Mouse (Mus musculus): ENCODE measurements at regions not wholly inside any gene's neighbourhood (a gene's known extent, or its start where the extent isn't known, plus 50 kb on each side); places are given as distances from the start of the nearest gene placed in this dataset.

DNA sequence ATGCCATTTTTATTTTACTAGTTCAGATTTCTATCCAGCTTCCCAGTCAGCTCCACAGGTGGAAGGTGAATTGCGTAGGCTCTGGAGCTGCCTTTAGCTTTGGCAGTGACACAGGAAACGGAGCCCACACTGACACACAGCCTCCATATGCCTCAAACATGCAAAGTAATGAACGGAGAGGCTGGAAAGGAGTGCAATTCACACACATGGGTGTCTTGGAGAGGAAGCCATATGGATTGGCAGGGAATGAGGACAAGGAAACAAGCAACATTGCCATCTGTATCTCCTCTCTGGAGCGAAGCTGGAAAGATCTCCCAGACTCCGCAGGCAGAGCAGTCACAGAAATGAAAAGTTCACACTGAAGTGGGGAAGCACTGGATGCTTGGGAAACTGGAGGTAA is 201.6 kb upstream of the 4930452B06Rik start:
- peak; percentile 18 to 26 for DNase-seq (ENCODE audit: extremely low spot score in 1 of 2, low spot score in 1 of 2)

DNA sequence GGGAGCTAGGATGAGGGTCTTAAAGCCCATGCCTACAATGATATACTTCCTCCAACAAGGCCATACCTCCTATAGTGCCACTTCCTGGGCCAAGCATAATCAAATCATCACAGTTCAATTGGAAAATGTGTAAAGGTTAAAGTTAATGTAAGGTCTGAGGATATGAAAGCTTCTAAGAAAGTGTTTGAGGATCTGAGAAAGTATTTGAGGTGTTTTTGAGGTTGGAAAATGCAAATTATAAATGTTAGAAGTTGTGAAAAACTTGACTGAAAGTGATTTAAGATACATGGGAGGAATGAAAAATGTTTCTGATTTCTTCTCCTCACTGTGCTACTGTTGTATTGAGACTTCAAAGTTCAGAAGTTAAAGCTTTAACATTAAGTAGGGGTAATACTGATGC is 185.5 kb upstream of the 4930452B06Rik start:
- DNase-seq (ENCODE audit: extremely low spot score in 1 of 2, low spot score in 1 of 2): no peak

DNA sequence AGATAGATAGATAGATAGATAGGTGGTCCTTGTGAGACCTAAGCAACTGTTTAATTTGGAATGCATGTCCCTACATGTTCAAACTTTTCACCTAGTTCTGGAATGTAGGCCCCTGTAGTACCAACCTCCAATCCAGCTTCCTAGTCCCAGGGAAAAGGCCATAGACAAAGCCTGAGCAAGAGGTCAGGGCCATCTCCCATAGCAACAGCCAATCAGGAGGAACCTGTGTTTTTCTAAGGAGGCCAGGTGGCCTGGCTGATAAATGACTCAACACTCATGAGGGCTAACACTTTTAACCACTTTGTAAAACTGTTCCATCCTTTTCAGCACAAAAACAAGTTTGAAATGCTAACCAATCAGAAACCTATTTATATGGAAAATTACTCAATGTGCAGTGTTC is 184.2 kb upstream of the 4930452B06Rik start:
- DNase-seq (ENCODE audit: extremely low spot score in 1 of 2, low spot score in 1 of 2): no peak

DNA sequence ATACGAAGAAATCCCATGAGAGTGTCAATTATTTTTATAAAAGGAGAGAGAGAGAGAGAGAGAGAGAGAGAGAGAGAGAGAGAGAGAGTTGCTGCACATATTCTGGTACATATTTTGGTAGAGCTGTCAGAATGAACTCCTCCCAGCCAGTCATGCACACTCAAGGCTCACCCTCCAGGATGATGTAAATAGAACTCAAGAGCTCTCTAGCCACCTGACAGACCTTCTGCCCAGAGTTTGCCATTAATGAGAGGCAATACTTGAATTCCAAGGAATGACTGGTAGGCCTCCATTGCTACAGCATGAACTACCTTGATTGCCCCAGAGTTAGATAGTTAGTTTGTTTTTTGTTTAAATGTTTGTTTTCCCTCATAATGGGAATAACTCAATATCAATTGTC is 167.5 kb upstream of the 4930452B06Rik start:
- no peak for DNase-seq (ENCODE audit: extremely low spot score in 1 of 2, low spot score in 1 of 2)

DNA sequence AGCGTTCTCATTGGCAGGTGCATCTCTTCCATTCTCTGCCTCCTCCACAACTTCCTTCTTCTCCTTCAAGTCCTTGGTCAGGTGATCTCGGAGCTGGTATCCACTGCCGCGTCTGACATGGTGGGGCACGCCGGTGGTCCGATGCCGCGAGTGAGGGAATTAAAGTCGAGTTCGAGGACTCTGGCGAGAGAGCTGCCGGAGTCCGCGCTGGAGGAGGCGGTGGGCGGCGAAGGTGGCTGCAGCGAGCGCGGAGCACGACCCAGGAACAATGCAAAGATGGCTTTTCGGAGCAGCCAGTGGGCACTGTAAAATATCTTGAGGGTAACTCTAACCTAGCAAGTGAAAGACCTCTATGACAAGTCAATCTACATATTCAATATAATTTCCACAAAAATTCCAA is 134.2 kb upstream of the 4930452B06Rik start:
- peak in 1 of 2 experiments; percentile 5 for DNase-seq (ENCODE audit: extremely low spot score in 1 of 2, low spot score in 1 of 2)

DNA sequence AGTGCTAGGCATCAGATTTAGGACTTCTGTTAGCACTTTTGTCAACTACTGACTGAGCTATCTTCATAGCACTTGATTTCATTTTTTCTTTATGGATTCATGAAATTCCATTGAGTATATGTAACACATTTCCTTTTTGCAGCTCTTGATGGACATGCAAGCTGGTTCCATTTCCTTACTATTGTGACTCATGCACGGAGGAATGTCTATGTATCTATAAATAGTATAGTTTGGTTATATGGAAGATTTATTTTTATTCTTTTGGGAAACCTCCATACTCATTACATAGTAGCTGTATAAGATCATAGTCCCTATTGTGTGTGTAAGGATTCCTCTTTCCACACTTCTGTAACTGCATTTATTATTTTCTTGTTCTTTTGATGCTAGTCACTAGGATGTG is 123.3 kb upstream of the 4930452B06Rik start:
- DNase-seq (ENCODE audit: extremely low spot score in 1 of 2, low spot score in 1 of 2): no peak

DNA sequence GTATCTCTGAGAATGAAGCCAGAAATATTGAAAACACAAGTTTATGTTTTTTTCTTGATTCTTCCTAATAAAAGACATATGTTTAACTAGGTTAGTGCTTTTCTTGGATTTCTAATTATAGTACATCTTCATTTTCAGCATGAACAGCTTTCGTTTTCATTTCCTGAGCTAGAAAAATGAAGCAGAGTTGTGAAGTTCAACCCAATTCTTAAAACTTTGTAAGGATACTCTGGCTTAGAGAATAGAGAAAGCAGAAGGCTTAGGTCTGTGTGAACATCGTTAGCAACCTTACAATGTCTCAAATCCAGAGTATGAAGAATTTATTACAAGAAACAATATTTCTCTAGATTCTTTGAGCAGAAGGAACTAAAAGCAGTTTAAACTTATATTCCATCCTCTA is 94.5 kb upstream of the 4930452B06Rik start:
- no peak for DNase-seq (ENCODE audit: extremely low spot score in 1 of 2, low spot score in 1 of 2)

DNA sequence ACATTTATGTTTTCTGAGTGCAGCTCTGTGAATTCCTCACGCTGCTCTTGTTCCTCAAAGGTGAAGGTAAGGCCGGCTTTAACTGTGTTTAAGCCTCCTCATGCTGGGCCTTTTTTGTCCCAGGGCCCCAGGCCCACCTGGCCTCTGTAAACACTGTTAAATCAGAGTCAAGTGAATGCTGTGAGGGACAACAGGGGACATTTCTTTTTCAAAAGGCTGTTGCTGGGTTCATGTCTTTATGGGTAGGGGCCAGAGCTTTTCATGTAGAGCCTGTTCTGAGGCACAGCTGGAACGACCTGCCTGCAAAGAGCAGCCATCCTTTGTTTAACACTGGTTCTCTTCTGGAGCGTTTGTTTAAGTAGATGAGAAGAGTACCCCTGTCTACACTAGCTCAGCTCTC is 70.8 kb upstream of the 4930452B06Rik start:
- no peak for DNase-seq (ENCODE audit: extremely low spot score in 1 of 2, low spot score in 1 of 2)

DNA sequence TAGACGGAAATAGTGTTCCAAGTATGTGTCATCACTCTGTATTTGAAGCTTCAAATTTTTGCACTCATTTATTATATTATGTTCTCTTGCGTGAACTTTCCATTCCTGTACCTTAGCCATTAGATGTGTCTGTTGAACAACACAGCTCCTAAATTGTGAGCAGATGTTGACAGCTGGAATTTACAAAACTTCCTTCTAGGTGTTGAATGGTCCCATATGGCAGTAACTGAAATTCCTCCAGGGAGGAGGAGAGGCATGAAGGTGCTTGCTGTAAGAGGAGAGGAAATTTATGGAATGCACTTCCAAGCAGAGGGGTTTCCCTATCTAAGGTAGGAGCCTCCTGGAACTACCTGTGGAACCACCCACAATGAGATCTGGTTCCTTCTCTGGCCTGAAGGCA is 67.2 kb upstream of the 4930452B06Rik start:
- DNase-seq (ENCODE audit: extremely low spot score in 1 of 2, low spot score in 1 of 2): no peak

DNA sequence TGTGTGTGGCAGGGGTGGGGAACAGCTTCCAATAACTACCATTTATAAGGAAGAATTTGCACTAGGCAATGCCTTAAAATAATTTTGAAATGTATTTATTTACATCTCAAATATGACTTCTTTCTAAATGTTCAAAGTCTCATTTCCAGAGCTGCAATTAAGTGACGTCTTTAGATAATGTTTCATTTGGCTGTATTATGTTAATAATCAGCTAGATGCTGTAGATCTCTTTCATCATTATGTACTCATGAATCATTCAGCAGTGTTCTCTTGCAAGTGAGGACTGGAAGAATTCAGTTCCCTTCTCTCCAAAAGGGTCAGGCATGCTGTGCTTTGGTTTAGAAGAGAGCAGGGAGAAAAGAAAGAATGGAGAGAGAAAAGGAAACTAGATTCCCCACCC is 61.3 kb upstream of the 4930452B06Rik start:
- no peak for DNase-seq (ENCODE audit: extremely low spot score in 1 of 2, low spot score in 1 of 2)
